Mouse (Mus musculus): ENCODE data around the gene Glud1. TPM values are rescaled to one million over a fixed set of nuclear protein-coding genes. Genes with fewer than 3 reads are reported as not detected.

Gene Glud1
- total and polyA plus RNA-seq, 3 experiments = 57.1 to 125 (median 92.3) TPM

DNA sequence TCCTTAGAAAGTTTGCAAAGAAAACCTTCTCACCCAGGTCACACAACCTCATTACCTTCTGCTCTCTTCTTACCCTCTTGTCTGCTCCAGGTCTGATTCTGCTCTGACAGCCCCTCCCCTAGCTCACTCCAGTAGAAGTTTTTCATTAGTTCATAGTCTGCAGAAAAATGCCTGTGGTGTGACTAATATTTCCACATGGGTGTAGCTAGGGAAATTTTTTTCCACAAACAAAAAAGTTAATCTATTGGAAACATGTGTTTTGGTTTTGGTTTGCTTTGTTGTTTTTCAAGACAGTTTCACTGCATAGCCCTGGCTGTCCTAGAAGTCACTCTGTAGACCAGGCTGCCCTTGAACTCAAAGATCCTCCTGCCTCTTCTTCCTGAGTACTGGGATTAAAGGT lies 7.6 kb downstream of the Glud1 start:
- H3K27me3 ChIP-seq (ENCODE audit: control insufficient read depth in 1 of 2, insufficient read depth in 2 of 2, low read length in 2 of 2) = no peaks in the 10 kb centered on the region
- H3K9me3 ChIP-seq (replicated peaks; ENCODE audit: insufficient read depth, low read length) = no peaks in the 10 kb centered on the region
- H3K4me1 ChIP-seq (ENCODE audit: control insufficient read depth in 1 of 2, insufficient read depth in 2 of 2, low read length in 2 of 2) = peaks cover 7 to 16% of the 10 kb centered on the region in 2 experiments
- no peak for DNase-seq (ENCODE audit: low read depth, low spot score)
- H3K4me3 ChIP-seq (ENCODE audit: control insufficient read depth in 1 of 2, insufficient read depth in 1 of 2, low read depth in 2 of 2, low read length in 2 of 2) = no peak overlapping the region
- H3K79me2 ChIP-seq (ENCODE audit: control insufficient read depth, insufficient read depth, low read length, poor library complexity) = peaks cover 24% of the 10 kb centered on the region
- H3K36me3 ChIP-seq (ENCODE audit: control insufficient read depth in 1 of 2, insufficient read depth in 2 of 2, low read length in 2 of 2) = peaks cover 24% of the 10 kb centered on the region in 2 experiments
- TF ChIP-seq GATA1 (IDR thresholded peaks at IDR 0.05; ENCODE audit: low read depth, low read length) (no peak), SIN3A (IDR thresholded peaks at IDR 0.05; ENCODE audit: low read length) (no peak), RCOR1 (IDR thresholded peaks at IDR 0.05; ENCODE audit: low read depth, low read length) (no peak)
- H3K27ac ChIP-seq (ENCODE audit: control insufficient read depth, low read depth, low read length) = no peak overlapping the region
- no peak overlapping the region for H3K9ac ChIP-seq (ENCODE audit: control insufficient read depth, low read depth, low read length, poor library complexity, severe bottlenecking)

DNA sequence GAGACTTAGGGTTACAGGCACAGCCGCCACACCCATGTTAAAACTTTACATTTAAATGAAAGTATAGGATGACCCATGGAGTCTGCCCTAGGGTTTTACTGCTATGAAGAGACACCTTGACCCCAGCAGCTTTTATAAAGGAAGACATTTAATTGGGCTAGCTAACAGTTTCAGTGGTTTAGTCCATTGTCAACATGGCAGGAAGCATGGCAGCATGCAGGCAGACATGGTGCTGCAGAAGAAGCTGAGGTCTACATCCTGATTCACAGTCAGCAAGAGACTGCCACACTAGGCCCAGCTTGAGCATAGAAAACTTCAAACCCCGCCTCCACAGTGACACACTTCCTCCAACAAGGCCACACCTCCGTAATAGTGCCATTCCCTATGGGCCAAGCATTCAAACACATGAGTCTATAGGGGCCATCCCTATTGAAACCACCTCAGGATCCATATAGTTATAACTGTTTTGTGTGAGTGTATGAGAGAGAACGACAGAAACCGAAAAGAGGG lies 13.1 kb downstream of the Glud1 start:
- Histone ChIP-seq H3K9me3 (replicated peaks; ENCODE audit: insufficient read depth, low read length) (no peaks in the 10 kb centered on the region), H3K79me2 (ENCODE audit: control insufficient read depth, insufficient read depth, low read length, poor library complexity) (peaks cover 1% of the 10 kb centered on the region; the same call in 1 of the 2 replicates), H3K9ac (ENCODE audit: control insufficient read depth, low read depth, low read length, poor library complexity, severe bottlenecking) (no peak overlapping the region), H3K36me3 (ENCODE audit: control insufficient read depth in 1 of 2, insufficient read depth in 2 of 2, low read length in 2 of 2) (peaks cover 29 to 40% of the 10 kb centered on the region in 2 experiments), H3K4me3 (ENCODE audit: control insufficient read depth in 1 of 2, insufficient read depth in 1 of 2, low read depth in 2 of 2, low read length in 2 of 2) (no peak overlapping the region), H3K27me3 (ENCODE audit: control insufficient read depth in 1 of 2, insufficient read depth in 2 of 2, low read length in 2 of 2) (no peaks in the 10 kb centered on the region), H3K4me1 (ENCODE audit: control insufficient read depth in 1 of 2, insufficient read depth in 2 of 2, low read length in 2 of 2) (peaks cover 8 to 19% of the 10 kb centered on the region in 2 experiments), H3K27ac (ENCODE audit: control insufficient read depth, low read depth, low read length) (no peak overlapping the region)
- DNase-seq (ENCODE audit: low read depth, low spot score) = no peak
- no peak for TF ChIP-seq NRF1 (IDR thresholded peaks at IDR 0.05; ENCODE audit: insufficient read depth, low read depth, low read length, poor library complexity, severe bottlenecking)
- no peak for TF ChIP-seq MYB (IDR thresholded peaks at IDR 0.05; ENCODE audit: low read depth, low read length)
- TF ChIP-seq MAX (IDR thresholded peaks at IDR 0.05; ENCODE audit: low read length) = no peak
- TF ChIP-seq ZKSCAN1 (IDR thresholded peaks at IDR 0.05; ENCODE audit: low read depth, low read length) = no peak
- TF ChIP-seq E2F4 (IDR thresholded peaks at IDR 0.05; ENCODE audit: borderline replicate concordance, low read depth, low read length) = no peak
- no peak for TF ChIP-seq ELF1 (IDR thresholded peaks at IDR 0.05; ENCODE audit: low read depth, low read length)

DNA sequence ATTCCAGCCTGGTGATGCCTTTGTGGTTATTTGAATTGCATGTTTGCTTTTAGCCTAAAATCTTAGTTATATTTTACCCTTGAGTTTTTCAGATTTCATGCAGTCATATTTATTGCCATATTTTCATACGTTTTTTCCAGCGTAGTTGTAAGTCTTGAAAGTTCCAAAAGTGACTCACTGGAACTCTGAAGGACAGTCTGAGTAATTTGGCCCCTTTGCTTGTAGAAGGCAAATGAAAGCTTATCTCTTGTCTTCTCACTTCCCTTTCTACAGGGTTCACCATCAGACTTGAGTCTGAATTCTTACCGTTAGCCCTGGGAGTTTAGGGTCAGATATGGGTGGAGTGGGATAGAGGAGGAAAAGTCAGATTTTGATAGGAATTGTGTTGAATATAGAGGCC lies 16.1 kb downstream of the Glud1 start:
- Histone ChIP-seq H3K79me2 (ENCODE audit: control insufficient read depth, insufficient read depth, low read length, poor library complexity) (no peaks in the 10 kb centered on the region), H3K4me1 (ENCODE audit: control insufficient read depth in 1 of 2, insufficient read depth in 2 of 2, low read length in 2 of 2) (peaks cover 8 to 19% of the 10 kb centered on the region in 2 experiments), H3K4me3 (ENCODE audit: control insufficient read depth in 1 of 2, insufficient read depth in 1 of 2, low read depth in 2 of 2, low read length in 2 of 2) (no peak overlapping the region), H3K36me3 (ENCODE audit: control insufficient read depth in 1 of 2, insufficient read depth in 2 of 2, low read length in 2 of 2) (peaks cover 29 to 30% of the 10 kb centered on the region in 2 experiments), H3K27ac (ENCODE audit: control insufficient read depth, low read depth, low read length) (peak overlapping the region; percentile 59), H3K9me3 (replicated peaks; ENCODE audit: insufficient read depth, low read length) (no peaks in the 10 kb centered on the region), H3K27me3 (ENCODE audit: control insufficient read depth in 1 of 2, insufficient read depth in 2 of 2, low read length in 2 of 2) (no peaks in the 10 kb centered on the region), H3K9ac (ENCODE audit: control insufficient read depth, low read depth, low read length, poor library complexity, severe bottlenecking) (no peak overlapping the region)
- peak; percentile 80 for DNase-seq (ENCODE audit: low read depth, low spot score)
- TF ChIP-seq GABPA (IDR thresholded peaks at IDR 0.05; ENCODE audit: low read depth, low read length) (no peak), MAZ (IDR thresholded peaks at IDR 0.05; ENCODE audit: low read depth, low read length) (0 out of 2 replicates have a peak, but pooled peaks have one; percentile 27), TBP (IDR thresholded peaks at IDR 0.05; ENCODE audit: low read depth, low read length) (peak; percentile 51; the same call in 1 of the 2 replicates), ZNF384 (IDR thresholded peaks at IDR 0.05; ENCODE audit: low read depth, low read length) (no peak), ETS1 (IDR thresholded peaks at IDR 0.05; ENCODE audit: low read depth, low read length) (peak; percentile 63; the same call in 1 of the 2 replicates), USF1 (IDR thresholded peaks at IDR 0.05; ENCODE audit: low read depth, low read length) (no peak), RCOR1 (IDR thresholded peaks at IDR 0.05; ENCODE audit: low read depth, low read length) (peak; percentile 68), MXI1 (IDR thresholded peaks at IDR 0.05; ENCODE audit: low read depth, low read length) (no peak), SIN3A (IDR thresholded peaks at IDR 0.05; ENCODE audit: low read length) (peak; percentile 41; the same call in 1 of the 2 replicates), NELFE (IDR thresholded peaks at IDR 0.05; ENCODE audit: low read depth, low read length) (no peak), EP300 (IDR thresholded peaks at IDR 0.05; ENCODE audit: low read depth in 1 of 2, low read length in 2 of 2) (peak; percentile 81 to 90), MEF2A (IDR thresholded peaks at IDR 0.05; ENCODE audit: extremely low read depth, insufficient replicate concordance, low read depth, low read length, poor library complexity, severe bottlenecking) (no peak), MYB (IDR thresholded peaks at IDR 0.05; ENCODE audit: low read depth, low read length) (peak; percentile 52; the same call in 1 of the 2 replicates), GATA1 (IDR thresholded peaks at IDR 0.05; ENCODE audit: low read depth, low read length) (peak; percentile 82), CHD2 (IDR thresholded peaks at IDR 0.05; ENCODE audit: low read length) (no peak), JUND (IDR thresholded peaks at IDR 0.05; ENCODE audit: low read depth, low read length) (0 out of 2 replicates have a peak, but pooled peaks have one; percentile 51), TCF12 (IDR thresholded peaks at IDR 0.05; ENCODE audit: low read depth, low read length) (peak; percentile 70), UBTF (IDR thresholded peaks at IDR 0.05; ENCODE audit: borderline replicate concordance, insufficient read depth, low read depth, low read length) (no peak), POLR2AphosphoS2 (IDR thresholded peaks at IDR 0.05; ENCODE audit: low read length) (no peak), ZC3H11A (IDR thresholded peaks at IDR 0.05; ENCODE audit: low read depth, low read length) (no peak)
